Mouse (Mus musculus) embryonic fibroblast, embryonic 13.5 days (primary cell): ENCODE measurements at regions not wholly inside any gene's neighbourhood (a gene's known extent, or its start where the extent isn't known, plus 50 kb on each side); places are given as distances from the start of the nearest gene placed in this dataset.

Source experiments
- CTCF ChIP-seq: IDR thresholded peaks from 2 replicates; pipeline ENCODE4 v1.5.1; 2011; ENCODE audit warnings: mild to moderate bottlenecking, control low read depth, low read length, moderate library complexity, borderline replicate concordance; ENCODE audit not compliant: insufficient read depth
- POLR2A ChIP-seq: IDR thresholded peaks from 2 replicates; pipeline ENCODE4 v1.6.1; 2011; ENCODE audit warnings: low read depth, mild to moderate bottlenecking, control low read depth, low read length, moderate library complexity

DNA sequence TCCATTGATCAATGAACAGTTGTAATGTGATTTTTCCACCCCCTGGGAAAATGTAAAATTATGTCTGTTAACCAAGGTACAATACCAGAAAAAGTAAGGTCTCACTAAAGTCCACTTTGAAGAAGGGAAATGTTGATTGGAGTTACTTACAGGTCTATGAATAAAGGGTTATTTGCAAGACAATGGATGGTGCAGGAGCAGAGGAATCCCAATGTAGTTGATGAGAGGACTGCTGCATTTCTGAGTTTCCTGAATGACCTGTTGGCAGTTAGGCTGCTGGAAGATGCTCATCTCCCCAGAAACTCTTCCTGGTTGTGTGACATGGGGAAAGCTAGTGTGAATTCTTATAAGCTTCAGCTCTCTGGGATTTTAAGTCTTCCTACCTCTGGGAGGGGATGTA is 545.5 kb upstream of the Stxbp6 start:
- TF ChIP-seq CTCF, result no peak
- TF ChIP-seq POLR2A, result no peak
